Mouse (Mus musculus) CH12.LX (cell line): ENCODE measurements at regions not wholly inside any gene's neighbourhood (a gene's known extent, or its start where the extent isn't known, plus 50 kb on each side); places are given as distances from the start of the nearest gene placed in this dataset.

ENCODE experiments used
- DNase-seq: peaks from one replicate; pipeline ENCODE4 v3.0.0-alpha.2; 2013; ENCODE audit errors: extremely low read depth
- H3K27ac ChIP-seq: 2 replicates; pipeline ENCODE4 v1.5.1; 2012; ENCODE audit warnings: low read depth, mild to moderate bottlenecking, control low read depth, moderate library complexity; ENCODE audit not compliant: insufficient read depth
- H3K27me3 ChIP-seq: replicated peaks from 2 replicates; pipeline ENCODE3; 2012; ENCODE audit warnings: inconsistent platforms
- H3K36me3 ChIP-seq, 2 experiments: replicated peaks in 1 of 2; 2 replicates each; pipeline versions ENCODE3 to v1.6.1; 2012; ENCODE audit warnings: inconsistent platforms in 1 of 2, low read length in 1 of 2, mild to moderate bottlenecking in 1 of 2, mixed read lengths in 1 of 2, moderate library complexity in 1 of 2; ENCODE audit not compliant: control insufficient read depth in 1 of 2, insufficient read depth in 1 of 2
- H3K4me1 ChIP-seq, 2 experiments: 2 replicates each; pipeline ENCODE4 v1.6.1; 2012; ENCODE audit warnings: inconsistent platforms in 1 of 2, moderate library complexity in 1 of 2; ENCODE audit not compliant: insufficient read depth in 2 of 2, control insufficient read depth in 1 of 2
- H3K4me2 ChIP-seq: 2 replicates; pipeline ENCODE4 v1.6.1; 2012; ENCODE audit warnings: low read depth, mild to moderate bottlenecking, control low read depth; ENCODE audit not compliant: poor library complexity, insufficient read depth, severe bottlenecking
- H3K4me3 ChIP-seq, 3 experiments: fragments of 150-350 bp in 1 of 3; sonication (generic) in 1 of 3; replicated peaks in 1 of 3; 2 replicates each; pipeline versions ENCODE3 to v1.5.1; 2011 to 2012; ENCODE audit warnings: low read depth in 2 of 3, low read length in 2 of 3, mild to moderate bottlenecking in 2 of 3, moderate library complexity in 2 of 3, control low read depth in 1 of 3, improper control_type of control experiment in 1 of 3, inconsistent platforms in 1 of 3, mixed read lengths in 1 of 3; ENCODE audit not compliant: poor library complexity in 1 of 3
- H3K79me2 ChIP-seq: replicated peaks from 2 replicates; pipeline ENCODE4 v1.6.1; 2012; ENCODE audit warnings: mild to moderate bottlenecking, moderate library complexity; ENCODE audit not compliant: control insufficient read depth, poor library complexity, insufficient read depth, severe bottlenecking; ENCODE audit errors: extremely low read depth
- H3K9ac ChIP-seq: 2 replicates; pipeline ENCODE4 v1.6.1; 2012; ENCODE audit warnings: low read depth, mild to moderate bottlenecking, control low read depth, moderate library complexity; ENCODE audit not compliant: insufficient read depth
- H3K9me3 ChIP-seq: replicated peaks from 2 replicates; pipeline ENCODE3; 2012; ENCODE audit warnings: low read length, inconsistent platforms, mixed read lengths
- BHLHE40 ChIP-seq: IDR thresholded peaks from 2 replicates; pipeline ENCODE4 v1.6.1; 2011; ENCODE audit warnings: mild to moderate bottlenecking, low read depth, low read length, improper control_type of control experiment
- CHD1 ChIP-seq: IDR thresholded peaks from 2 replicates; pipeline ENCODE4 v1.6.1; 2012; ENCODE audit warnings: low read depth, low read length, improper control_type of control experiment, inconsistent platforms
- CTCF ChIP-seq, 2 experiments: IDR thresholded peaks in 1 of 2; conservative IDR thresholded peaks in 1 of 2; 2 replicates each; pipeline ENCODE4 v1.5.1; 2011 to 2012; ENCODE audit warnings: low read depth in 2 of 2, low read length in 2 of 2, improper control_type of control experiment in 1 of 2, inconsistent platforms in 1 of 2, mild to moderate bottlenecking in 1 of 2, moderate library complexity in 1 of 2
- EP300 ChIP-seq: IDR thresholded peaks from 2 replicates; pipeline ENCODE4 v1.6.1; 2011; ENCODE audit warnings: low read length, improper control_type of control experiment
- GABPA ChIP-seq: IDR thresholded peaks from 2 replicates; pipeline ENCODE4 v1.6.1; 2012; ENCODE audit warnings: low read depth, low read length, improper control_type of control experiment, inconsistent platforms; ENCODE audit not compliant: insufficient replicate concordance
- IRF4 ChIP-seq: IDR thresholded peaks from 2 replicates; pipeline ENCODE4 v1.6.1; 2014; ENCODE audit warnings: low read depth, mild to moderate bottlenecking, inconsistent platforms, low read length, improper control_type of control experiment
- JUN ChIP-seq: IDR thresholded peaks from 2 replicates; pipeline ENCODE4 v1.6.1; 2011; ENCODE audit warnings: low read depth, mild to moderate bottlenecking, low read length, improper control_type of control experiment, moderate library complexity; ENCODE audit not compliant: insufficient read depth
- KAT2A ChIP-seq: IDR thresholded peaks from 2 replicates; pipeline ENCODE4 v1.6.1; 2012; ENCODE audit warnings: low read length, improper control_type of control experiment, inconsistent platforms; ENCODE audit not compliant: insufficient replicate concordance
- MAFK ChIP-seq: IDR thresholded peaks from 2 replicates; pipeline ENCODE4 v1.6.1; 2011; ENCODE audit warnings: low read length, improper control_type of control experiment; ENCODE audit not compliant: insufficient replicate concordance
- MAZ ChIP-seq: IDR thresholded peaks from 2 replicates; pipeline ENCODE4 v1.6.1; 2012; ENCODE audit warnings: low read depth, mild to moderate bottlenecking, inconsistent platforms, low read length, improper control_type of control experiment, moderate library complexity
- MEF2A ChIP-seq: IDR thresholded peaks from 2 replicates; pipeline ENCODE4 v1.6.1; 2014; ENCODE audit warnings: low read depth, mild to moderate bottlenecking, inconsistent platforms, low read length, improper control_type of control experiment, borderline replicate concordance
- MXI1 ChIP-seq: IDR thresholded peaks from 2 replicates; pipeline ENCODE4 v1.6.1; 2011; ENCODE audit warnings: mild to moderate bottlenecking, low read depth, low read length, improper control_type of control experiment
- MYC ChIP-seq: IDR thresholded peaks from 2 replicates; pipeline ENCODE4 v1.6.1; 2011; ENCODE audit warnings: low read depth, mild to moderate bottlenecking, improper control_type of control experiment, low read length
- POLR2A ChIP-seq: IDR thresholded peaks from 2 replicates; pipeline ENCODE4 v1.6.1; 2011; ENCODE audit warnings: low read depth, mild to moderate bottlenecking, improper control_type of control experiment, low read length
- POLR2AphosphoS2 ChIP-seq: IDR thresholded peaks from 2 replicates; pipeline ENCODE4 v1.6.1; 2011; ENCODE audit warnings: low read depth, low read length, improper control_type of control experiment
- RAD21 ChIP-seq: IDR thresholded peaks from 2 replicates; pipeline ENCODE4 v1.6.1; 2011; ENCODE audit warnings: low read depth, mild to moderate bottlenecking, low read length, improper control_type of control experiment, moderate library complexity
- SIN3A ChIP-seq: IDR thresholded peaks from 2 replicates; pipeline ENCODE4 v1.6.1; 2012; ENCODE audit warnings: low read length, improper control_type of control experiment, inconsistent platforms
- SMC3 ChIP-seq: IDR thresholded peaks from 2 replicates; pipeline ENCODE4 v1.6.1; 2011; ENCODE audit warnings: low read depth, low read length, improper control_type of control experiment
- TCF12 ChIP-seq: IDR thresholded peaks from 2 replicates; pipeline ENCODE4 v1.6.1; 2014; ENCODE audit warnings: low read depth, mild to moderate bottlenecking, inconsistent platforms, low read length, improper control_type of control experiment
- UBTF ChIP-seq: IDR thresholded peaks from 2 replicates; pipeline ENCODE4 v1.6.1; 2012; ENCODE audit warnings: low read depth, mild to moderate bottlenecking, inconsistent platforms, low read length, improper control_type of control experiment, moderate library complexity
- USF1 ChIP-seq: IDR thresholded peaks from 2 replicates; pipeline ENCODE4 v1.6.1; 2014; ENCODE audit warnings: low read depth, mild to moderate bottlenecking, inconsistent platforms, low read length, improper control_type of control experiment
- USF2 ChIP-seq: conservative IDR thresholded peaks from 2 replicates; pipeline ENCODE4 v1.6.1; 2011; ENCODE audit warnings: low read depth, low read length, improper control_type of control experiment
- ZNF384 ChIP-seq: IDR thresholded peaks from 2 replicates; pipeline ENCODE4 v1.6.1; 2012; ENCODE audit warnings: low read depth, low read length, improper control_type of control experiment, inconsistent platforms
- dilution Hi-C: fragments of 300-500 bp; cut with MboI; formaldehyde crosslinking; loops from 2 replicates; pipeline ENCODE4 v1.14.3; 2020; ENCODE audit warnings: low sequenced_read_pairs; ENCODE audit not compliant: extremely low pct_unique_long_range_greater_than_20kb, extremely low pct_ligation_motif_present
- in situ Hi-C: fragments of 300-500 bp; cut with MboI; formaldehyde crosslinking; loops from 3 replicates; pipeline ENCODE4 v1.14.3; 2019; ENCODE audit warnings: low sequenced_read_pairs, low pct_ligation_motif_present, low pct_unique_long_range_greater_than_20kb, mixed read lengths

DNA sequence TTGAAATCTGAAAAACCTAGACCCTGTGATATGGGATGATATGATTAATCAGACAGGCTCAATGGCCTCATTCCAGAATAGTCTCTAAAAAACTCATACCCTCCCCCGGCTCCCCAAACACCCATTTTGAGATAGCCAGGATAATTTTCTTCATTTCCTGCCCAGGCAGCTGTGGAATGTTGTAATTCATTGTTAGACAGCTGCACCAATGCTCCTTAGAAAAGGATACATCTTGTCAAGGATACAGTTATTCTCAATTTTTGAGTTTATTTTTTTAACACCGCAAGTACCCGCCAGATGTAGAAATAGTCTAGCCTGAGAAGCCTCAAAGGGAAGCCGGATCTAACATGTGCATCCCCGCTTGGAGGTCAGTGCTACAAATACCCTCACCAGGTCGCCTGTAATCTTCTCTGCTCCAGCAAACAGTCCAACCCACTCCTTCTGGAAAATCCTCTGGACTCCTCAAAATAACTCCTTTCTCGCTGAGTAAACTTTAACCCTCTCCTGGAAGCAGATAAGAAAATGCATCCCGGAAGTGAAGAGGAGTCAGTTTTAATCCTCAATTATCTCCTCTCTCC, 673.1 kb downstream of the Diaph3 start:
- Histone ChIP-seq H3K9me3 (peaks cover 10% of the 10 kb centered on the region), H3K4me1 (no peaks in the 10 kb centered on the region), H3K4me2 (no peak overlapping the region), H3K9ac (no peak overlapping the region), H3K4me3 (no peak overlapping the region), H3K27me3 (no peaks in the 10 kb centered on the region), H3K27ac (no peak overlapping the region), H3K36me3 (no peaks in the 10 kb centered on the region), H3K79me2 (no peaks in the 10 kb centered on the region)
- no peak for DNase-seq
- dilution Hi-C loops (no loop called here), in situ Hi-C loops (no loop called here)
- TF ChIP-seq CTCF (conservative IDR thresholded peaks at IDR 0.05 in 1 of 2, IDR thresholded peaks at IDR 0.05 in 1 of 2; ENCODE audit: low read depth in 2 of 2, low read length in 2 of 2) (no peak), UBTF (no peak), GABPA (no peak), CHD1 (no peak), JUN (no peak)

DNA sequence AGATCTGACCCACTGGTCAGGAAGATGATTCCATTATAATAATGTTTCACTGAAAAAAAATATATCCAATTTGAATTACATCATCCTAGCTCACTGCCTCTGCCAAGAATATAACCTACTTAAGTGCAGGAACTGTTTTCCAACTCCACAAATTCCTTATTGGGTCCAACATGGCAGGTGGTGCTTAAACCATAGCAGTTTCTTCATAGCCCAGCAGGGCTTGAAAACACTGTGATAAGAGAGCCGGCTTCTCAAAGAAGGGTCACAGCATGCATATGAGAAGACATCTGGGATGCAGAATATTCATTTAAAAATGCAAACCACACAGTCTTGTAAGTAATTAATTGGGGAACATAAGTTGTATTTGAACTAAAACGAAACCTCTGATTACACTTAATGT, 677.6 kb downstream of the Diaph3 start:
- H3K79me2 ChIP-seq = no peaks in the 10 kb centered on the region
- H3K27ac ChIP-seq = no peak overlapping the region
- H3K27me3 ChIP-seq = no peaks in the 10 kb centered on the region
- dilution Hi-C loops = no loop called here
- H3K9ac ChIP-seq = no peak overlapping the region
- H3K4me1 ChIP-seq = no peaks in the 10 kb centered on the region
- peaks cover 10% of the 10 kb centered on the region for H3K9me3 ChIP-seq
- no peak overlapping the region for H3K4me3 ChIP-seq
- no peaks in the 10 kb centered on the region for H3K36me3 ChIP-seq
- TF ChIP-seq EP300 (no peak), SIN3A (no peak)
- DNase-seq = no peak
- in situ Hi-C loops = no loop called here
- H3K4me2 ChIP-seq = no peak overlapping the region

DNA sequence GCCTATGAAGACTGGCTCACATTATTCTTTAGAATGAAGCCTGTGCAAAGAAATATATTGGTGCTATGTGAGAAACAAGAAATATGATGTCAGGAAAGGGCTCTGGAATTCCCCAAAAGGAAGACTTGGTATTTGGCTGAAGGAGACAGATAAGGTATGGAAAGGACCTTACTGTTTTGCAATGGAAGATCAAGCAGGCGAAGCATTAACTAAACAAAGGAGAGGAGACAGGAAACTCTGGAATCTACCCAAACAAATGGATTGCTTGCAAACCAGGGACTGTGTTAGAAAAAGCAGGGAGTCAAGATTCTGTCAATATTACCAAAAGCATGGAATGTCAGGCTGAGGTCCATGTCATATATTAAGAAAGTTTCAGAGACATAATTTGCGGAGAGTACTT, 687.9 kb downstream of the Diaph3 start:
- Histone ChIP-seq H3K36me3 (no peaks in the 10 kb centered on the region), H3K9me3 (peaks cover 7% of the 10 kb centered on the region), H3K4me3 (no peak overlapping the region), H3K4me2 (no peak overlapping the region), H3K27ac (no peak overlapping the region), H3K9ac (no peak overlapping the region), H3K4me1 (no peaks in the 10 kb centered on the region), H3K27me3 (no peaks in the 10 kb centered on the region), H3K79me2 (no peaks in the 10 kb centered on the region)
- in situ Hi-C loops = no loop called here
- no peak for TF ChIP-seq USF2
- TF ChIP-seq MAFK = no peak
- TF ChIP-seq TCF12 = no peak
- TF ChIP-seq JUN = no peak
- TF ChIP-seq SMC3 = no peak
- TF ChIP-seq CHD1 = no peak
- no peak for TF ChIP-seq MAZ
- no peak for TF ChIP-seq IRF4
- no peak for TF ChIP-seq MEF2A
- TF ChIP-seq BHLHE40 = no peak
- TF ChIP-seq USF1 = no peak
- no peak for TF ChIP-seq POLR2AphosphoS2
- no peak for TF ChIP-seq MXI1
- TF ChIP-seq KAT2A = no peak
- no peak for TF ChIP-seq POLR2A
- no peak for TF ChIP-seq RAD21
- no peak for TF ChIP-seq ZNF384
- no peak for TF ChIP-seq MYC
- dilution Hi-C loops = no loop called here
- DNase-seq = no peak
